Mouse (Mus musculus) retina, adult 2 months (tissue): ENCODE measurements around the gene Stc2.

Experiments
- DNase-seq: peaks from one replicate; pipeline ENCODE4 v3.0.0-alpha.2; 2012; ENCODE audit warnings: low read depth, low spot score

Gene Stc2

DNA sequence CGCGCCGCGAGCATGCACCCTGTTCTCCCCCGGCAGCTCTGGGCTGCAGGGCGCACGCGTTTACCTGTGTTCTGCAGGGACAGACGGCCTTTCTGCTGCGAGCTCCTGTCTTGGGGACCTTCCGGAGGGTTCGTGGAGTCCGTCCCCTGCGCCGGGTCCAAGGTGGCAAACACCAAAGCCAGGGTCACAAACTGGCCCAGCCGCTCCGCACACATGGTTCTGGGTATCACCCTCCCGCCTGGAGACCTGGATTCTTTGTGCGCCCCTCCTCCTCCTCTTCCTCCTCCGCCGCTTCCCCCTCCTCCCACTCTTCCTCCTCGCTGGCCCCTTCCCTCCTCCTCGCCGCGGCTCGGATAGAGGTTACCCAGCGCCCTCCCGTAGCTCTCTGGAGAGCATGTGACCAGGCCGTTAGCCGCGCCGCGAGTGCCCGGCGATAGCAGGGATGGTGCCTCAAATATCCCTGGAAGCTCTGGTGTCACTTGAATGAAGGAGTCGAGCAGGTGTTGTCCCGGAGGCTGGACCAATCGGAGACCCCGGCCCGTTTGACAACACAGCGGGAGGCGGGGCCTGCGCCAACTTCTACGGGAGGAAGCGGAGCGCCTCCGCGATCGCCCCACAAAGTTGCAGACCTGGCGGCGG is at the start of gene Stc2:
TSS of gene Stc2 (minus strand) at position 427 of the 639 bp plus-strand sequence.
- DNase-seq: no peak

GRCm38 (mm10) chr11:31417071-31417470 is 47.2 kb upstream of the Stc2 start:
- DNase-seq: no peak

DNA sequence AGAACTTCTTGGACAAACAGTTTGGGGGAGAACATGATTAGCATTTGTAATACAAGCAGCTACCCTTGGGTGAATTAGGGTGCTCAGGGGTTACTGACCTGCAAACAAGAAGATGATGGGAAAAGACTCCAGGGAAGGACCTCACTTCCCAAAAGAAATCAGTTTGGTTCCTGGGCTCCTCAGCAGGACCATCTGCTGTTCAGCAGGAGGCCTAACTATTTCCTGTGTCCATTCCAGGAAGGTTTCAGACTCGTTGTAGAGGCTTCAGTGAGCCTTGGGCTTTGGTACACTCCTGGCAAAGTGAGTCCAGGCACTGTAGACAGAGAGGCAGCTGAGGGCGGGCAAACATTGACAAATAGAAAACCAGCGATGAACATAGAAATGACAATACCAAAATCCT is 42.5 kb upstream of the Stc2 start:
- DNase-seq: no peak

GRCm38 (mm10) chr11:31406736-31407135 is 36.9 kb upstream of the Stc2 start:
- no peak for DNase-seq

DNA sequence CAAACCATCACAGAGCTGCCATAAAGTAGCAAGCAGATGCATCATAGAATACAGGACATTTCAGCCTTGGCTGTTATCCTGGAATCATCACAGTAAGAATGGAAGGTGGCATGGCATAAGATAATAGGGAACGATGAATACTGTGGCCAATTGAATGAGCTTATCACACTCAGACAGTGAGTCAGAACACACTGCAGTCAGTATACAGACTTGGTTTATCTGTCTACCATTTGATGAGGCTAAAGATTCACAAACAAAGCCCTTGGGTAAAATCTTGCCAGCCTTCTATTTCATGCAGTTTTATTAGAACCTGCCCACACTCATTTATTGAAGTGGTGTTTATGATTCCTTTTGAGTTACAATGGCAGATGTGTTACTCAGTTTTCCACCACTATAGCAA is 33.2 kb upstream of the Stc2 start:
- no peak for DNase-seq

- DNase-seq: no peak
Measured at GRCm38 (mm10) chr11:31398604-31399003, 28.7 kb upstream of the Stc2 start.

DNA sequence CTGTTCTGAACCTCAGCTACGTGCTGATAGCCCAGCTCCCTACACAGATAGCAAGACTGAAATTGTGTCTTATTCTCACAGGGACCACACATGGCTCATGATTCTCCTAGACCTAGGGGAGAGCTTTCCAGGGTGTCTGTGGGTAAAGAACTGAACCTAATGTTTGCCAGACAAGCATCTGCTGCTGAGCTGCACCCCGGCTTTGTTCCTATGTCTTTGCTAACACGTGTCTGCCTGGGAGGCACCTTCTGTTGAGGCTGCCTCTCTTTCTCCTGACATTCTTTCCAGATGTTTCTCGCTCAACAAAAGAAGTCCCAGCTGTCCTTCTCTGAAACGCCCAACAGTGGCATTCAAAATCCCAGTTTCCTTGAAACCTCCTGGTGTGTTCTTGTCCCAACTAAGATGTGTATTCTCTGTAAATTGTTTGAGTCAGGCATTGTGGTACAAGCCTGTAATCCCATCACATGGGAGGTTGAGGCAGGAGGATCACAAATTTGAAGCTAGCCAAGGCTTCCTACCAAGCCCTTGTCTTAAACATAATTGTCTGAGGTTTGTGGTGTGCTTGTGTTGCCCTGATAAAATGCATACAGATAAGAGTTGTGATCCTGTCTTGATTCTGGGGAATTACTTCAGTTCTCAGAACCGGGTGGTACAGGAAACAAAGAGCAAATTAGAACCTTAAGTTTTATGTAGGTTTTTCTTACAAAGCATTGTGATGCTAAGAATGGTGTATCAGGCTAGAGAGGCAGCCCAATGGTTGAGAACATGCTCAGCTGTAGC is 27.0 kb upstream of the Stc2 start:
- no peak for DNase-seq

DNA sequence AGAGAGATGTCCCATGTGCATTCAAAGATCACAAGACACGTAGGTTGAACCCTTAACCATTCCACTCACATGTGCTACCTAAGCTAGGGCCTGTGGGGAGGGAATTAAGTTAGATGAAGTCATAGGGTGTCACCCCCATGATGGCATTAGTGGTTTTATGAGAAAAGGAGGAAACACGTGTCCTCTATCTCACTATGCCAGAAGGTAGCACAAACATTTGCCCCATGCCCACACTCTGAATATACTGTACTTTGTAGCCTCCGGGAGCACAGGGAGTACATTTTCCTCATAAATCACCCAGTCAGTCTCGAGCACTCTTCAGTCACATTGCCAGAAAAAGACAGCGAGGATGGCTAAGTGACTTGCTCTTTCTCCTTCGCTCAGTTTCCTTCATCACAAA is 24.2 kb upstream of the Stc2 start:
- no peak for DNase-seq

DNA sequence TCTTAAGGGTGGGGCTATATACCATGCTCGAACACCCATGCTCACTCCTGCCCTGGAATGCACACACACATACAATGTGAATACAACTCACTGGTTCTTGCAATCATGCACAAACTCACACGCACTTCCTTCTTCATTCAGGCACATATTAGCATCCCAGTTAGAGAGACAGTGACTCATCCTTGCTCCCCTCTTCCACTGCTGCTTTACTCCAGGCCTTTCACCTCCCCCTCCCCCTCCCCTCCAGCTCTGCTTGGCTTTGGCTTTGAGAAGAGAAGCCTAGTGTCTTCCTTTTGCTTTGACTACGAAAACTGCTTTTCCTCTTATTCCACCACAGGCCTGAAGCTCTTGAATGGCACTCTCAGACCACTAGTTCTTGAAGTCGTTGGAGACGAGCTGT is 22.5 kb upstream of the Stc2 start:
- no peak for DNase-seq

DNA sequence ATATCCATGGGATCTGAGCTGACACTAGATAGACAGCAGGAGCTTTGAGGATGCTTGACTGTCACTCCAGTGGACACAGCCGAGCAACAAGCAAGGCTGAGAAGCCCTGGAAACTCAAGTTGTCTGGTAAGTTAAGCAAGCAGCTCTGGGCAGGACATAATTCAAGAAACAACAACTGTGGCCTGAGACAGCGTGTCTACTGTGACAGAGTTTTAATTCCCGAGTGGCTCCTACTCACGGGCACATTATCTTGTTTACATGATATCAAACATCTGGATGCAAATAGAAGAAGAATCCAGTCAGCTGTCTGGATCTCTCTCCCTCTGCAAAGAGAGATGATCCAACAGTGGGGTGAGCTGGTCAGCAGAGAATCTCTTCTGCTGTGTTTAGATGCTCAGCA is 19.0 kb upstream of the Stc2 start:
- no peak for DNase-seq

GRCm38 (mm10) chr11:31387526-31387925 is 17.7 kb upstream of the Stc2 start:
- no peak for DNase-seq

DNA sequence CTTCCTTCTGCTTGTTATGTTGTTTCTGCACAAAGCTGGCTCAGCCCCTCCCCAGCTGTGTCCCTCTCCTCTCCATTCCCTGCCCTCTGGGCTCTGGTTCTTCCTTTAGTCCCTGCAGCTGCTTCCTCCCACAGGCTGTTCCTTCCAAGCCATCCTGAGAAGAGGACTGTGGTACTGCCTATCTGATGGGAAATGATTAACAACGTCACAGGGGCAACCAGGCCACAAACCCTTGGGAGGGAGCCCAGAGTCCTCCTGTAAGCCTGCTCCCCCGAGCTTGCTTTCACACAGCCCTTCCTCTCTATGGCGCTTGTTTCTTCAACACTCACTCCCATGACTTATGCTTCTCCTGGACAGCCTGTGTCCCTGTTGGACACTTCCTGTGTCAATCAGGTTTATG is 16.7 kb upstream of the Stc2 start:
- no peak for DNase-seq

DNA sequence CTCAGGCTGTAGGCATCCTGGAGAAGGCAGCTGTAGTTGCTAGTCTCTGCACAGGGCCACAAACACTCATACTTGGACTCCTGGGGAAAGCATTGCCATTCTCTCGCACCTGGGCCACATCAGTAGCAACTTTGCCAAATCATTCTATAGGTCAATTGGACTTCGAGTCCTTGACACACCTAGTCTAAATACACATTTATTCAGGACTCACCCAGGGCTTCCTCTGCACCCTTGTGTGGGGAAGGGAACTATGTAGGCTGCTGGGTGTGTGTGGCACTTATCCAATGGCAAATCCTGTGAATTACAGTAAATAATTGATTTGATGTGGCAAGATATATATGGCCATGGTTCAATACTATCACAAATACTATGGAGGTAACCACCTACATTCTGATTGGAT is 14.1 kb upstream of the Stc2 start:
- DNase-seq: no peak

GRCm38 (mm10) chr11:31382145-31382544 is 12.3 kb upstream of the Stc2 start:
- no peak for DNase-seq

DNA sequence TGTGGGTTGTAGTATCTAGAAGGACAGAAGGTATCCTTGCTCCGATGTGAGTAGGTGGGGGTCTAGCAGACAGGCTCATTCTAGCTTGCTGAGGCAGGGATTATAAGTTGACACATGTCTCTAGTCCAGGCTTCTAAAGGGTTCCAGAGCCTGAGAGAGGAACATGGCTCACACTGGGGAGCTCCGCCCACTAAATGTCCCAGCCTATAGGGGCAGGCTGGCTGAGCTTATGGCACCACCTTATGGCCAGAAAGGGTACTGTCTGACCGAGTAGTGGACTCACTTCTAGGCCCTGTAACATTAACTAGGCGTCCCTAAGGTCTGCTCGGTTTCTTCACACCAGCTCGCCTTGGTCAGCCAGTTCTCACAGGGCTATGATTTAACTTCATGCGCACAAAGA is 3.6 kb upstream of the Stc2 start:
- no peak for DNase-seq

- no peak for DNase-seq
Measured at GRCm38 (mm10) chr11:31372206-31372605, 2.3 kb upstream of the Stc2 start.

DNA sequence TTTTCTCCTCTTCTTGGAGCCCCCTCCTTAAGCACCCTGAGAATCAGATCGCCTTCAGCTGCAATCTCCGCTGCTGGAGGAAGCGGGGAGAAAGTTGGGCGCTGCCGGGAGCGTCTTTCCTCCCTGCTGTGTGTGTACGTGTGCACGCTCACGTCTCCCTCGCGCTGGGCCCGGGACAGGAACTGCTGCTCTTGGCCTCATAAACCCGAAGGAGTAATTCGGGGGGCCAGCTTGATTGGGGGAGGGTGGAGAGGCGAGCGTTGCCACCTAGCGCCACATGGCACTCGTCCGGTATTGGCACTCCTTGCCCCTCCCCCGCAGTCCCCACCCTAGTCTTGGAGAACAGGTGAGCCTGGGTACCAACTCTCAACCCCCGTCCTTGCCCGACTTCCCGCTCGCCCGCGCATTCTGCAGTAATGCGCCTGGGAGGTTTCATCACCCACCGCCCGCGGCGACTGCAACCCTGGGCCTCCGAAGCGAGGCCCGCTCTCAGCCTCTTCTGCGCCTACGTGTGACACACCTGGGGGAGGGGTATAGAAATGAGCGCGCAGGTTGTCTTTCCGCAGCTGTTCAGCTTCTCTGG is 1.5 kb upstream of the Stc2 start:
- DNase-seq: no peak

DNA sequence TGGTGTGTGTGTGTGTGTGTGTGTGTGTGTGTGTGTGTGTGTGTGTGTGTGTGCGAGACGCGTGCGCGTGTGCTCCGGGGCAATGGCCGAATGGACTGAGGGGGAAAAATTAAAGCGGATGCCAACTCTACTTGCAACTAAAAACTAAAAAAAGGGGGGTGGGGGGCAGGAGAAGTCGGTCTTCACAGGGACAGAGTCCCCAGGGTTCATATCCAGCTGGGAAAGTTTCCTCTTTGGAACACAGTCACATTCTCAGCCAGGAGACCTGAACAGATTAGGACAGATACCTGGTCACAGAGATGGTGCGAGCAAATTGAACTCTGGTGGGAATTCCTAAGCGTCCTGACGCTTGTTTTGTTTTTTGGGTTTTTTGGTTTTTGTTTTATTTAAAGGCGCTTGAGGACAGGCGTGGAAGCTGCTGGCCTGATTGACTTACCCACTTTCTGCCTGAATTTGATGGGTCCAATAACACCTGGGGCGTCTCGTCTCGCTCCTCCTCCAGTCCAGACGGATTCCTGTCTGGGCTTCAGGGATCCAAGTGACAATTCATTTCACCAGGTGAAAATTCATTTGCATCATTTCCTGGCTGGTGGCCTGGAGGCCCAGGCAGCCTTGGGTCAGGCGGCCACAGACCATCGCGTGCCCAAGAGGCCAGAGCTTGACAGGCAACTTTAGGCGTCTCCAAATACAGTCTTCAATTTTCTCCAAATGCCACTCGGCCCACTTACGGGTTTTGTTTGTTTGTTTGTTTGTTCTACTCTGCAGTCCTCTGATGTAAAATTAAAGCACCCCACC is 759 bp upstream of the Stc2 start:
- DNase-seq: no peak

DNA sequence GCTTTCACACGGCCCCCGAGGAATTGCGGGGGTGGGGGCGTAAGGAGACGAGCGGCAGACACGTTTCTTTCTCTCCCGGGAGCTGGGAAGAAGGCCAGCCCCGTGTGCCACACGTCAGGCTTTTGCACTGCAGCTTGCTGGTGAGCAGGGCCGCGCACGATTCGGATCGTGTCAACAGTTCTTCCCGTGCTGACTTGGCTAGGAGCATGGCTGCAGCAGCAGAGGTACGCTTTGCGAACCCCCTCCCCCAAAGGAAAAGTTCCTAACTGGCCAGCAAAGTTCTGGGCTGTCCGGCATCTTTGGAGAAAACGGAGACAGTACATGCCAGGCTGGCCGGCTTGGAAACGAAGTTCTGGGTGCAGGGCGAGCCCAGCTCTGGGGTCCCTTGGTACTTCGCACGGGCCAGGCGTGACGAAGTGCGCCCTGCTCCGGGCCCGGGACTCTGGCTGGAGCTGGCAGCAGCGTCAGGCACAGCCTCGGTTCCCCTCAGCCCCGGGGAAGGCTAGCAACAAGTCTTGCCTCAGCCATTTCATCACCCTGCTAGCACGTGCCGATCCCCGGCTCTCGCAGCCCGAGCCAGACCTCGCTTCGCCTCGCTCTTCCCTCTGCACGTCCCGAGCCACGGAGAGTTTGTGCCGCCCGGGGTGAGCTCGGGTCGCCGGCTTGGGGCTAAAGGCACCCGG is 768 bp downstream of the Stc2 start:
- no peak for DNase-seq

GRCm38 (mm10) chr11:31368252-31368964 is 1.5 kb downstream of the Stc2 start:
- DNase-seq: no peak

DNA sequence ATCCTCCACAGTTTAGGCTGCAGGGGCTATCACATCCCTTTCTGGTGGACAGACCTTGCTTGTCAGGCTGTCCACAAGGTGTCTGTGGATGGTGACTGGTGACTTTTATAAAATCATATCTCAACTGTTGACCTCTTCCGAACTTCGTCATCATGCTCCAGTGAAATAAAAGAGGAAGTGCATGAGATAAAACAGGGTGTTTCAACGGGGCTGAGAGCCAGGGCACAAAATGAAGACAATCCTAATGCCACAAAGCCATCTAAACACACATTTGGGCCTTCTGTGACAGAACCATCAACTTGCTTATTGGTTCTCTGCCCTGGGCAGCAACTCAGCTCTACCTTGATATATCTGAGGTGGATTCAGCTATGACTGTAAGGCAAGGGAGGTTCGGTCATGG is 3.0 kb downstream of the Stc2 start:
- no peak for DNase-seq
